Mouse (Mus musculus): ENCODE measurements at regions not wholly inside any gene's neighbourhood (a gene's known extent, or its start where the extent isn't known, plus 50 kb on each side); places are given as distances from the start of the nearest gene placed in this dataset.

- DNase-seq: no peak
Observed at GRCm38 (mm10) chr1:61437603-61438002, 201.0 kb upstream of the Pard3b start.

- no peak for DNase-seq
Observed at GRCm38 (mm10) chr1:61461435-61461834, 177.2 kb upstream of the Pard3b start.

GRCm38 (mm10) chr1:61470617-61471214 lies 167.9 kb upstream of the Pard3b start:
- no peak for DNase-seq

DNA sequence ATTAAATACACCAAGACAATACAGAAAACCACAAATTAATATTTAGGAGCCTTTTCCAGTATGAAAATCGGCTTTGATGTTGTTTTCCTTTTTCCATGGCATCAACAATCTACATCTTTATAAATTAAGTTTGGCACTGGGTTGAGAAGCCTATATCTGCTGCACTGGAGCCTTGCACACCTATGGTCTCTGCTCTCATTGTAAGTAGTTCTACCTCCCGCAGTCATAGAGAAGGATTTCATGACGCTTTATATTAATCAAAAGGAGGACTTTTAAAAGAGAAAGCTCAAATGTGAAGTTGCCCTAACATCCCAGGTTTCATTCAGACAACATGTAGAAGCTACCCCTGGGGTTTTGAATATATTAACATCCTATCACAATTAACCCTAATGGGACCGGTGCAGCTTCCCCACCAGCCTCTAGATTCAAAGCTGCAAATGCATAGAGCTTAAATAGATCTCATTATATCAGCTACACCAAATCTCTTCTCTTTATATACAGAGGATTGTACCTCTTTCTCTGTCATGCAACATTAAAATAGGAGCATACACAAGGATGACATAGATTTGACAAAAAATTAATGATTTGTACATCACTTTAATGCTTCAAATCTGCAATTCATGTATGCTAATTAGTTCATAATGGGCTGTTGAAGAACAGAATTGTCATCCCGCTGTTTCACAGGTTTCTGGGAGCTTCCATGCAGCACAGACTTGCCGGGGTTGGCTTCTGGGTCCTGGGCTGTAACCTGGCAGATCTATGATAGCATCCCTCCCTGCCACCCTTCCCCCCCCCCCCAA lies 166.6 kb upstream of the Pard3b start:
- DNase-seq: peak; percentile 4

GRCm38 (mm10) chr1:61472579-61473242 lies 165.9 kb upstream of the Pard3b start:
- peak; percentile 5 for DNase-seq

DNA sequence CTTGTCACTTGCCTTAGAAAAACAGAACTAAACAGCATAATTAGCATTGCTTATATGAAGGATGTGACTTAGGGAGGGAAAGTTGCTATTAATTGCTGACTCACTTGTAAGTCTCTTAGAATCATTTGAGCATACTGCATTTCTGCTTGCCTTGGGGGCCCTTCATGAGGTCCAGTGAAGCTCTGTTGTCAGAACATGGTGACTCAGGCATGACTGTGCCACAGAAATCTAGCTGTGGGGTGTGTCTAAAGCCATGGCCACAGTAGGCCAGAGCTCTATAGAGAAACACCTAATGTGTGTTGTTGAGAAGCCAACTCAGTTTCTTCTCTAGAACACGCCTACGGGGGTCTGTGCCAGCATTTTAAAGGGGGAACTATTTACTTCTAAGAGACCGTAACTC lies 153.2 kb upstream of the Pard3b start:
- no peak for DNase-seq

GRCm38 (mm10) chr1:61524886-61525285 lies 113.7 kb upstream of the Pard3b start:
- DNase-seq: no peak

- no peak for DNase-seq
Observed at GRCm38 (mm10) chr1:61525881-61526280, 112.7 kb upstream of the Pard3b start.

GRCm38 (mm10) chr1:61528757-61529156 lies 109.9 kb upstream of the Pard3b start:
- DNase-seq: no peak

- DNase-seq: no peak
Observed at GRCm38 (mm10) chr1:61530166-61530565, 108.5 kb upstream of the Pard3b start.

DNA sequence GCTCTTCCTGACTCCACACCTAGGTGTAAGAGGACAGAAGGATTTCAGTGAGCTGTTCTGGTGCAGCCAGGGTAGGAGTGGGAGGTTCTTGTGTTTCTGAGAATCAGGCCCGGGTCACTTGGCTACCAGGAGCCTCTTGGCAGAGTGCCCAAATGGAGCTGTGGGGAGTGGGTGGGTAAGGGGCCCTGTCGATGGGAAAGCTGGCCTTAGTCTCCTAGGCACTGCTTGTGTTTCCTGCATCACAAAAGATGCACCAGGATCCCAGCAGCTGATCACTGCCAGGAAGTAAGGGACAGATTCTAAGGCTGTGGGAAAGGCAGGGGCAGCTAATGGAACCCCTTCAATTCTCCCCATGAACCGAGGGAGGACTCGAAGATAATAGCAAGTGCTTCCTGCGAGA lies 107.1 kb upstream of the Pard3b start:
- DNase-seq: no peak

GRCm38 (mm10) chr1:61540081-61540480 lies 98.5 kb upstream of the Pard3b start:
- no peak for DNase-seq

- no peak for DNase-seq
Observed at GRCm38 (mm10) chr1:61541166-61541565, 97.5 kb upstream of the Pard3b start.

DNA sequence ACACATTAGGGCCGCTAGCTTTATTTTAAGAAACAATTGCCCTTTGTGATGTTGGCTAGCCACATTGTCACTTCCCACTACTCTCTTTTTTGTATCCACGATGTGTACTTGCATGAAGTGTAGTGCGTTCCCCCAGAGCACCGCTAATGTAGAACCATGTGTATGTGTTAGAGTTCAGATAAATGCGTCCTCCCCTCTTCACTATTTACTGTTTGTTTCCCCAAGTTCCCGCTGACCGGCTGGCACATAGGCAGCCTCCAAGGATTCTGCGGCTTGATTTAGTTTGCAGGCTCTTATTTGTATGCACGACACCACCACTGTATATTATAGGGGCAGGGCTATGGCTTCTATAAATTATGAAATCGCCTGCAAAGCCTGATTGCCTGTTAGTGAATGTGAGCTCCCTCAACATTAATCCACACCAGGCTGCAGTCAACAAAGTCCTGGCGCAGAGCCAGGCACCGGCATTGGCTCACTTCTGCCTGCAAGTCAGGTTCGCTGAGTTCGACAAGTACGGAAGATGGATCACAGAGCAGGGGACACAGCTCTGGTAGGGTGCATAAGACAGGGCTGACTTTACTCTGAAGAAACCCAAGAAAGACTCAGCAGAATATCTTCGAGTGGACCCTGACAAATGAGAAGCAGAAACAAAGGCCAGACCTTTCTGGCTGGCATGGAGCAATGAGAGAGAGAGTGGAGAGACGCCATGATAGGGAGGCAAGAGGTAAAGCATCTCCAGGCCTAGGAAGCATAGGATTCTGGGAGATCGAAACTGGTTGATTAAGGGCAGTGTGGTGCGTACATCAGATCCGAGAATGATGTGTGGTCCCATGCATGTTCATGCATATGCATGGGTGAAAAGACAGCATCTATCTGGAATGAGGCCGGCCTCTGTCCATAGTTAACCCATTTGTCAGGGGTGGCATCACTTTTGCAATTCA lies 85.8 kb upstream of the Pard3b start:
- DNase-seq: peak; percentile 33

DNA sequence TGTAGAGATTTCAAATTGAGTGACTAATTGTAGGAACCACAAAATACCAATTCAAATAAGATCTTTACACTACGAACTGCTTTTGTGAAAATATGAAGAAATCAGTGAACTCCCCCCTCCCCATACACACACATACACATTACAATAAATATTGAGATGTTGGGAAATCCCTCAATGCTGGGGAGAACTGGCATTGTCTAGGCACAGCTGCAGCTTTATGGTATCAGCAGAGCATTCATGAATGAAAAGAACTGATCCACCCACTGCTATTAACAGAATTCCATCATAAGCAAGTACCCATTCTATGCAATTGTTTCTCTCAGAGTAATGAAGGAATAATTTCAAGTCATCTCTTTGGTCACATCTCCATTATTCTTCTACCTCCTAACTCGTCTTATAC lies 79.1 kb upstream of the Pard3b start:
- DNase-seq: no peak

- no peak for DNase-seq
Observed at GRCm38 (mm10) chr1:61562091-61562490, 76.5 kb upstream of the Pard3b start.

DNA sequence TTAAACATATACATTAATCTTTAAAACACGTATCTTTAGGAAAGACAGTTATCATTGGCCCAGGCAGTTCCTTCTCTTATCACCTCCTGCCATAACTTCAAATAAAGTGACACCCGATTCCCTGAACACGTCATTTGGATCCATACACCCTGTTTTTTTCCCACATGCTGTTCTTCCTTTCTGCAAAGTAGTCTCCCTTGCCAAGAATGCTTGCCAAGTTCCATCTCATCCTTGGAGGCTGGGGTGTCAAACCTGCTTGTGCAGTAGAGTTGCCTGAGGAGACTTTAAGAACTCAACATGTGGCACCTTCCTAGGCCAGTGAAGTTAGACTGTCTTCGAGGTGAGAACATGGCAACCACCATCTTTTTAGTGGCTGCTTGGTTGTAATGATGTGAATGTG lies 73.2 kb upstream of the Pard3b start:
- DNase-seq: no peak

- DNase-seq: no peak
Observed at GRCm38 (mm10) chr1:61574276-61574675, 64.3 kb upstream of the Pard3b start.

- DNase-seq: no peak
Observed at GRCm38 (mm10) chr1:61576758-61577157, 61.9 kb upstream of the Pard3b start.

DNA sequence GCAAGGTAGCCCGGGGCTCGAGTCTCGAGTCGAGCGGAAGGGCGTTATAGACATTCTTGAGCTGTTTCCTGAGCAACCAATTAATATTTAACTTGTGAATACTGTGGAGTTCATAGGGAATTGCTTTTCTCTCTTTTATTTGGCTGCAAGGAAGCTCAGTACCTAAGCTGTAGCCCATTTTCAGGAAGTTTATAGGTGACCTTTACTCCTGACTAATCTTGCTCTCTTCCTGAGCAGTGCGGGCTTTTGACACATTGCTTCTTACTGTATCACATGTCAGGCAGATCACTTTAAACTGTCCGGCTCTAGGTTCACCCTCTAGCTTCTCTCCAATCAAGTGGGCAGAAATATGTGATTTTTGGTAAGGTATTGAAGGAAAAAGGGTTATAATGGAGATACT lies 51.4 kb upstream of the Pard3b start:
- DNase-seq: no peak
